Mouse (Mus musculus): ENCODE measurements around the gene Gm21677.
"Not testable (repeated sequence)": the region's sequence is repeated elsewhere in the genome, so short reads cannot be mapped to it uniquely, and the experiment has no call there.

Gene Gm21677

DNA sequence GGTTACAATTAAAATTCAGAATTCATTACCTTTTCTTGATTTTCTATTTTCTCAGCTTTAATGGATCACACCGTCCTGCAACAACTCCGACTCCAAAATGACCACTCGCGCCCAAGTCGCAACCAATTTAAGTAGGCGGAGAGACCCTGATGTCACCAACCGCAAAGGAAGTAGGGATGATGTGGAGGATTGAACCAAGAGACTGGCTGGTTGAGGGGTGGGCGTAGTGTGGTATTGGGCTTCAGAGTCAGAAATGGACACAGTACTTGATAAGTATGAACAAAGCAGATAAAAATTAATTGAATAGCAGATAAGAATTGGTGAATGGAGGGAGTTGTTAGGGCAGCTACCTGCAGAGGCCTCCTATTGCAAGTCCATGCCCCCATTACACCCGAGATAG, at the start of gene Gm21677:
Gene Gm21677, minus strand, starts transcription at position 101 of the 400 bp plus-strand sequence.
- not testable (repeated sequence) for DNase-seq (ENCODE audit: low spot score)

DNA sequence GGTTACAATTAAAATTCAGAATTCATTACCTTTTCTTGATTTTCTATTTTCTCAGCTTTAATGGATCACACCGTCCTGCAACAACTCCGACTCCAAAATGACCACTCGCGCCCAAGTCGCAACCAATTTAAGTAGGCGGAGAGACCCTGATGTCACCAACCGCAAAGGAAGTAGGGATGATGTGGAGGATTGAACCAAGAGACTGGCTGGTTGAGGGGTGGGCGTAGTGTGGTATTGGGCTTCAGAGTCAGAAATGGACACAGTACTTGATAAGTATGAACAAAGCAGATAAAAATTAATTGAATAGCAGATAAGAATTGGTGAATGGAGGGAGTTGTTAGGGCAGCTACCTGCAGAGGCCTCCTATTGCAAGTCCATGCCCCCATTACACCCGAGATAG, 39.0 kb upstream of the Gm21677 start, which contains the start of gene Gm21693:
Gene Gm21693, minus strand, starts transcription at position 101 of the 400 bp plus-strand sequence.
- DNase-seq (ENCODE audit: low spot score), result not testable (repeated sequence)

DNA sequence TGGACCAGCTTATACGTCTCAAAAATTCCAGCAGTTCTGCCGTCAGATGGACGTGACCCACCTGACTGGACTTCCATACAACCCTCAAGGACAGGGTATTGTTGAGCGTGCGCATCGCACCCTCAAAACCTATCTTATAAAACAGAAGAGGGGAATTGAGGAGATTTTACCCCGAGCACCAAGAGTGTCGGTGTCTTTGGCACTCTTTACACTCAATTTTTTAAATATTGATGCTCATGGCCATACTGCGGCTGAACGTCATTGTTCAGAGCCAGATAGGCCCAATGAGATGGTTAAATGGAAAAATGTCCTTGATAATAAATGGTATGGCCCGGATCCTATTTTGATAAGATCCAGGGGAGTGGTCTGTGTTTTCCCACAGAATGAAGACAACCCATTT, 34.4 kb upstream of the Gm21677 start:
- not testable (repeated sequence) for DNase-seq (ENCODE audit: low spot score)

All from lung, postnatal 25 days (tissue).